Mouse (Mus musculus) T-helper 1 cell (primary cell): ENCODE data around the gene Hkdc1.
"Not testable (repeated sequence)": the region's sequence is repeated elsewhere in the genome, so short reads cannot be mapped to it uniquely, and the experiment has no call there.

Experiments
- in situ Hi-C: fragments of 300-600 bp; cut with MboI, MseI; formaldehyde crosslinking; loops from one replicate; pipeline ENCODE4 v1.15.1; 2025; ENCODE audit warnings: high pct_unique_total_duplicates

Hkdc1 gene

GRCm38 (mm10) chr10:62422255-62422654 is at the start of gene Hkdc1:
Hkdc1 (minus strand) TSS chr10:62422491.
- in situ Hi-C loops: no loop called here

DNA sequence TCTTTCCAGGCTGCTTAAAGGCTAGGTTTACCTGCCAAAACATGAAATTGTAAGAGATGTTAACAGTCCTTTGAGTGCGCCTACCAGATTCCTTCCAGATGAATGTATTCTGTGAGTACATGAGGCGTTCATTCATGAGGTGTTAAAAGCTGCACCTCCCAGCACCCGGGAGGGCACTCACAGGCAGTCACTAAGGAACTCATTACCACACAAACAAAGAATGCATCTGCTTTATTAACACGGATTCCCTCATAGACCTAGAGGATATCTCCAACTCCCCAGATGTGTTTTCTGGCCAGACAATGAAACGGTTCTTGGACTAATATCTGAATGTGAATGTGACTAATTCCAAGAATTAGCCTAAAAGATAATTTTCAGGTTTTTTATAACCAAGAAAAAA is 48.8 kb upstream of the Hkdc1 start:
- in situ Hi-C loops: no loop called here

DNA sequence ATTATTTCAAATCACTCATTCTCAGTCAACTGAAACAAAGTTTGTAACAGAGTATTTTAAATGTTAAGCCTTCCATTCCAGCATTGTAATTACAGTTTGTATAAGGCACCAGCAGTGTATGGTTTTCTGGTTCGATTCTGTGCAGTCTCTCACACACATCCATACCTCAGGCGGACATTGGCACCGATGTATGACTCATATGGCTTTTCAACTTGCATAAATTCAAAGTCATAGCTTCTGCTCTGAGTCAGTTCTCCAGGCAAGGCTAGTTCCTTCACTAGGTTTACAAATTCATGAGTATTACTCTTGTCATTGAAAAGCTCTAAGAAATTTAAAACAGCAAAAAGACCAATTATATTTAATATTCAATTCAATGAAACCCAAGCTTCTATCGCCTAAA is 47.4 kb upstream of the Hkdc1 start:
- in situ Hi-C loops: no loop called here

DNA sequence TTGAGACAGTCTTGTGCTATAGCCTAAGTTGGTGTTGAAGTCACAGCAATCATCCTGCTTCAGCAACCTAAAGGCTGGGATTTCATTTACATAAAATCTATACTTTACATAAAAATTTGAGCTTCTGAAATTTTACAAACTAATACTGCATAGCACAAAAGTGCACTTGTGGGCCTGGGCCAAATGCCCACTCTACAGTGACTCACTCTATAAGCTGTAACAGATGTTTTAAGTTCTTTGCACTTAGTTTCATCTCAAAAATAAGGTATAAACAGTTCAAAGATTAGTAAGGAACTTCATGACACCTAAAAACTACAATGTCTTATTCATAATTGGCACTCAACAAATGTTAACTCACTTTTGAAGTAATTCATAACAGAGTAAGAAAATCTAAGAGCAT is 39.0 kb upstream of the Hkdc1 start:
- in situ Hi-C loops: no loop called here

GRCm38 (mm10) chr10:62452001-62452400 is 29.7 kb upstream of the Hkdc1 start:
- in situ Hi-C loops: not testable (repeated sequence)

GRCm38 (mm10) chr10:62450280-62450640 is 28.0 kb upstream of the Hkdc1 start:
- in situ Hi-C loops: no loop called here

GRCm38 (mm10) chr10:62449364-62450279 is 27.3 kb upstream of the Hkdc1 start, which contains the start of the genes 4930507D05Rik and Supv3l1:
4930507D05Rik (plus strand) TSS chr10:62449489.
Supv3l1 (minus strand) TSS chr10:62449738.
- in situ Hi-C loops: no loop called here

- in situ Hi-C loops: no loop called here
Measured at GRCm38 (mm10) chr10:62430427-62430826, 8.1 kb upstream of the Hkdc1 start.

GRCm38 (mm10) chr10:62425081-62425871 is 3.0 kb upstream of the Hkdc1 start:
- in situ Hi-C loops: loop anchor here (5.0 kb wide), 1 partner anchor 73 kb away; no protein-coding TSS in a partner anchor

GRCm38 (mm10) chr10:62421127-62421526 is 1.2 kb downstream of the Hkdc1 start:
- in situ Hi-C loops: no loop called here

DNA sequence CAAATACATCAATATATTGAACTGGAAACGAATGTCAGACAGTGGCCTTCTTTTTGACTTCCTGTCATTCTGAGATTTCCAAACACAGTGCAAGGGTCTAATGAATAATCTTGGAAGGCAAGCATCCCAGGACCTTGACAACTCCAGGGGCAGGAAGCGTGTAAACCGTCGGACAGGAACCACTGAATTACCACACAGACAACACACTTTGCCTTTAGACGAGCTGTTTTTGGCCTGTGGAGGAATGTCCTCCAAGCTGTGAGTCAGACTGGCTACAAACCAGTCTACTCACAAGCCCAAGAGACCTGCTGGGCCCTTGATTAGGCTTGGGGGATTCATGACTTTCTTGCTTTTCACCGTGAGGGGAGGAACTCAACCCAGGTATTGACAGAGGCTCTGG is 1.9 kb downstream of the Hkdc1 start:
- in situ Hi-C loops: no loop called here

DNA sequence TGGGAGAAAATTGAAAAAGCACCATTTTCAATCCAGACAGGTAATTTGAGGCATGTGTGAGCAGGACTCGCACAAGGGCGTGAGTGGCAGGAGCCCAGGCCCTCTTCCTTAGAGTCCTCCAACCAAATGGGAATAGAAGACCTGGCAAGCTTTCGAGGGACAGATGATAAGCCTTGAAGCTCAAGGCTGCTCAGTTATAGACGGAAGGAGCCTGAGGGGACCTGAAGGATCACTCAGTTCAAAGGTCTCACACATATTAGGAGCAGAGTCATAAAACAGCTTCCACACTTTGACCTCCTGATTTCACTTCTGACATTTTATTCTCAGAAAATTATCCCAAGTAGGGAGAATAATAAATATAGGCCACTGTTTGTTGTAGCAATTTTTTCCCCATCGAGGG is 2.9 kb downstream of the Hkdc1 start:
- in situ Hi-C loops: loop anchor here (5.0 kb wide), 1 partner anchor 147 kb away; no protein-coding TSS in a partner anchor

DNA sequence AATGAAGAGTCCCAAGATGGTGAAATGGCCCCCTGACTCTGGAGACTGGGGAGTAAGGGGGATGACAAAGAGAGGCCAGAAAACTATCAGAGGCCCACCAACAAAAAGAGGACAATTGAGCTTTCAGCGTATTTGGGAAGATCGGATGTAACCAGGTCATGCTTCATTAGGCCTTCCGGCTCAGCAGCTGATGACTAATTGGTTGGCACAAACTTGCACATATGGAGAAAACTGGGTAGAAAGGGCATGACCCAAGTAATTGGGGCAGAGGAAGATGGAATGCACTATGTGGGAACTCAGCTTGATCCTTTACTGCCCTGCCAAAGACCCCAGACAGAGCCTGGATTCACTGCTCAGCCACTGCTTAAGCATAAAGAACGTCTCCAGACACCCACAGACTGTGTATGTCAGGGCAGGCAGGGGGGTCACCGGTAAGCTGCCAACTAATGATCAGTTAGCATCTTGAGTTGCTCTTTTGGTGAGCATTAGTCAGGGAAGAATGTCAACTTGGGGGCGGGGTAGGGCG is 3.4 kb downstream of the Hkdc1 start:
- in situ Hi-C loops: loop anchor here (5.0 kb wide), 1 partner anchor 147 kb away; no protein-coding TSS in a partner anchor

DNA sequence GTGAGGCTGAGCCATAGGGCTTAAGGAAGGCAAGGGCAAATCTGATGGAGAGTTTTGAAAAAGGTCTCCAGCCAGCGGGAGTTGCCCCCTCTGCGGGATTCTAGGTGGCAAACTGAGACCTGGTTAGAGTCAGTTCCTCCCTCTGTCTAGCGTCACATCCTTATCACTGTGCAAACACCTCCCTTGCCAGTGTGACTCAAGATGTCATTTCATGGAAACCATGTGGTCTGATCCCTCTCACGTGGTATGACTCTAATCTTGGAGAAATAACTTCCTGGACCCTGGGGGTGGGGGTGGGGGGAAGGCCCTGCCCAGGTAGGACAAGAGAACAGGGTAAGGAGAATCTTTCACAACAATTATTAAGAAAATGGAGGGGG is 8.7 kb downstream of the Hkdc1 start:
- in situ Hi-C loops: no loop called here

- in situ Hi-C loops: no loop called here
Measured at GRCm38 (mm10) chr10:62412906-62413605, 9.2 kb downstream of the Hkdc1 start.

DNA sequence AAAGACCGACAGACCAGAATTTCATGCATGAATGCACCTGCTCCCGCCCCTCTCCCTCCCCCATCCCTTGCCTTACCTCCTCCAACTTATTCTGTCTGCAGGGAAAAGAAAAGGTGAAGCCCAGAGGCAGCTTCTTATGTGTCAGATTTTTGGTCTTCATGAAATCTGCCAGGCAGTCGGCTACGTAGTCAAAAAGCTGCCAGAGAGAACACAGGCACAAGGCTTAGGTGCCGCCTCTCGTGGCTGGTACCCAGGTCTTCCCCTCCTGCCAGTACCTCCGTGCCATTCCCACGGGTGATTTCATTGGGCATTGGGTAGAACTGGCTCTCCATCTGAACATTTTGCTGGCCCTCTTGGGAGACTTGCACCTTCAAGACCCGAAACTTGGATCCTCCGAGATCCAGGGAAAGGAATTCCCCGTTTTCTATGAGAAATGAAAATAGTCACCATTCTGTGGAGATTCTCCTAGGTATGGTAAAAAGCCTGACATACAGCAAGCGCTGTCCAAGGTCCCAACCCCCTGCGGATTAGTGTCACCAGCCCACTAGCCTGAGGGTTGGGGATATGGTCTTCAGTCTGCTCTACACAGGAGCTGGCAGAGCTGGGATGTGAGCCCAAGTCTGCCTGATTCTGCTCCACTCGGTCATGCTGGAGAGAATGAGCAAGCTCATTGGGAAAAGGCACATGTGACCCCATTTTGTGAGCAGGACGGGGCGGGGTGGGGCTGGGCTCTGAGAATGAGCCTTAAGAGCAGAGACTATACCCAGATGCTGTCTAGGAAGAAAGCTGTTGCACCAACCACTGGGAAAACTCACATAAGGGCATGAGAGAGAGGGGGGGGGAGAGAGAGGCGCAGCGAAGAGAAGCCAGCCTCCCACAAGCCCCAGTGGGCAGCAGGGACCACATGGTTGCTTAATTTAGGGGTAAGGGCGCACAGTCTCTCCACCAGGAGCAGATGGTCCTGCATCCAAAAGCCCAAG is 10.6 kb downstream of the Hkdc1 start:
- in situ Hi-C loops: no loop called here

- in situ Hi-C loops: no loop called here
Measured at GRCm38 (mm10) chr10:62410943-62411342, 11.3 kb downstream of the Hkdc1 start.

- in situ Hi-C loops: no loop called here
Measured at GRCm38 (mm10) chr10:62404901-62405300, 17.4 kb downstream of the Hkdc1 start.

- in situ Hi-C loops: no loop called here
Measured at GRCm38 (mm10) chr10:62401641-62402111, 20.6 kb downstream of the Hkdc1 start.

DNA sequence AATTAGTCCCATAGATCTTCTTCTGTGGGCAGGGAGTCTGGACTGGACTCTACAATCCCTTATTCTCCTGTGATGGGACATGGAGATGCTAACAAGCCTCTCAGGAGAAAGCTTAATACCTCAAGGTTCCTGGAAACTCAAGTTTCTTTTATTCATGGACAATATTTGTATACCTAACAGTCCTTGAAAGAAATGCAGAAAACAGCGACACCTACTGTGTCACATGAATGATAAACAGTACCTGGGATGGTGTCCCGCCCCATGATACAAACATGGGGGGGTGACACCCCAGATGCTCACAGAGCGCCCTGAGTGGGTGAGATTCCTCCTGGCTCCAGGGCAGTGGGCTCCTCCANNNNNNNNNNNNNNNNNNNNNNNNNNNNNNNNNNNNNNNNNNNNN is 39.3 kb downstream of the Hkdc1 start:
- in situ Hi-C loops: loop anchor here (25.0 kb wide), 1 partner anchor 1921 kb away; no protein-coding TSS in a partner anchor
